Mouse (Mus musculus) heart, postnatal 10 days (tissue): ENCODE data around the gene Skor1. TPM values are rescaled to one million over a fixed set of nuclear protein-coding genes. Genes with fewer than 3 reads are reported as not detected.

Source experiments
- DNase-seq, 2 experiments: peaks; one replicate each; pipeline ENCODE4 v3.0.0; 2021
- intact Hi-C: fragments of 180-260 bp; cut with DNase I; formaldehyde crosslinking; loops from one replicate; pipeline ENCODE4 v1.15.1; 2025
- total RNA-seq, 2 experiments: library from RNA; stranded (reverse); gene quantifications; 2 replicates each; pipeline ENCODE4 v1.2.3; 2021

Skor1 gene
- total RNA-seq, 2 experiments from 2014 or later, result 0.07 to 0.22 TPM

- DNase-seq, result no peak
- intact Hi-C loops, result loop anchor here (1.0 to 10.0 kb wide), 6 partner anchors 199 to 708 kb away; partner anchors contain the start of genes 2300009A05Rik and Smad3
These were observed 12.5 kb downstream of the Skor1 start for GRCm38 (mm10) chr9:63136241-63136640.

GRCm38 (mm10) chr9:63135801-63136200, 13.0 kb downstream of the Skor1 start:
- intact Hi-C loops, result loop anchor here (1.0 to 10.0 kb wide), 6 partner anchors 199 to 708 kb away; partner anchors contain the start of genes 2300009A05Rik and Smad3
- peak; percentile 62 to 78 for DNase-seq

- intact Hi-C loops, result loop anchor here (5.0 to 10.0 kb wide), 4 partner anchors 199 to 619 kb away; partner anchors contain the start of genes 2300009A05Rik and Smad3
These were observed 13.4 kb downstream of the Skor1 start for GRCm38 (mm10) chr9:63135356-63135755.

GRCm38 (mm10) chr9:63133659-63134058, 15.1 kb downstream of the Skor1 start:
- DNase-seq, result no peak
- intact Hi-C loops, result loop anchor here (10.0 kb wide), 2 partner anchors 201 to 621 kb away; partner anchors contain the start of gene Smad3

More at GRCm38 (mm10) chr9:63135356-63135755, 13.4 kb downstream of the Skor1 start:
- DNase-seq, result peak in 1 of 2 experiments; percentile 14

GRCm38 (mm10) chr9:63132673-63133601, 15.8 kb downstream of the Skor1 start:
- peak; percentile 94 to 96 for DNase-seq
- intact Hi-C loops, result loop anchor here (10.0 kb wide), 2 partner anchors 202 to 622 kb away; partner anchors contain the start of gene Smad3

- intact Hi-C loops, result loop anchor here (10.0 kb wide), 2 partner anchors 203 to 623 kb away; partner anchors contain the start of gene Smad3
- peak in 1 of 2 experiments; percentile 52 for DNase-seq
These were observed 16.7 kb downstream of the Skor1 start for GRCm38 (mm10) chr9:63131957-63132602.

- DNase-seq, result no peak
- intact Hi-C loops, result loop anchor here (10.0 kb wide), 2 partner anchors 205 to 625 kb away; partner anchors contain the start of gene Smad3
These were observed 19.1 kb downstream of the Skor1 start for GRCm38 (mm10) chr9:63129641-63130041.

GRCm38 (mm10) chr9:63124512-63124911, 24.2 kb downstream of the Skor1 start:
- no peak for DNase-seq
- intact Hi-C loops, result loop anchor here (1.0 to 5.0 kb wide), 5 partner anchors 32 to 277 kb away; no protein-coding TSS in a partner anchor

GRCm38 (mm10) chr9:63123451-63124438, 25.0 kb downstream of the Skor1 start:
- intact Hi-C loops, result loop anchor here (1.0 to 5.0 kb wide), 5 partner anchors 31 to 276 kb away; no protein-coding TSS in a partner anchor
- peak; percentile 95 to 96 for DNase-seq

GRCm38 (mm10) chr9:63122161-63122833, 26.5 kb downstream of the Skor1 start:
- intact Hi-C loops, result loop anchor here (5.0 kb wide), 1 partner anchor 205 kb away; no protein-coding TSS in a partner anchor
- no peak for DNase-seq

GRCm38 (mm10) chr9:63118385-63118784, 30.4 kb downstream of the Skor1 start:
- intact Hi-C loops, result no loop called here
- DNase-seq, result no peak

GRCm38 (mm10) chr9:63112514-63112913, 36.2 kb downstream of the Skor1 start:
- no peak for DNase-seq
- intact Hi-C loops, result no loop called here

- intact Hi-C loops, result no loop called here
- no peak for DNase-seq
These were observed 39.0 kb downstream of the Skor1 start for GRCm38 (mm10) chr9:63109782-63110087.

- intact Hi-C loops, result no loop called here
These were observed 39.6 kb downstream of the Skor1 start for GRCm38 (mm10) chr9:63109020-63109781.

GRCm38 (mm10) chr9:63108580-63108979, 40.2 kb downstream of the Skor1 start:
- DNase-seq, result peak; percentile 67 to 69

More at GRCm38 (mm10) chr9:63109020-63109781, 39.6 kb downstream of the Skor1 start:
- peak; percentile 97 to 98 for DNase-seq

GRCm38 (mm10) chr9:63100660-63101059, 48.1 kb downstream of the Skor1 start:
- intact Hi-C loops, result no loop called here
- peak; percentile 10 to 26 for DNase-seq

More at GRCm38 (mm10) chr9:63108580-63108979, 40.2 kb downstream of the Skor1 start:
- intact Hi-C loops, result no loop called here

GRCm38 (mm10) chr9:63099876-63100275, 48.9 kb downstream of the Skor1 start:
- intact Hi-C loops, result no loop called here
- DNase-seq, result no peak

- intact Hi-C loops, result no loop called here
- DNase-seq, result no peak
These were observed 49.4 kb downstream of the Skor1 start for GRCm38 (mm10) chr9:63099344-63099743.
